Mouse (Mus musculus): ENCODE measurements around the gene C2cd6.

Gene C2cd6

DNA sequence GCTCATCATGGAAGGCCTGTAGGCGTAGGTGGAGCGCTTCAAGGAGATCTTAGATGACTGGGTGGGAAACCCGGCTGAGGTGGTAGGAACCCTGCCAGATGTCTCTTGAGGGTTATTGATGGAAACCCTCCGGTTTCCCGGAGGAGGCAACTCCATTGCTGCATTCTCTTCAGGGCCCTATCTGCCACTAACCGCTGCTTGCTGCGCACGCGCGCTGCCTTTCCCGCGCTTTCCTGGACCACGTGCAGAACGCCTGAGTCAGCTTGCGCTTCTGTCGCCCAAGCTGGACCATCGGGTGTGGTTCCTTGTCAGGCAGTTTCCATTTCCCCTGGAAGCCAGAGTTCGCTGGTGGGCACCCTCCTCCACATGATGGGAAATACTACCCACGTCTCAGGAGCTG lies at the start of gene C2cd6:
TSS of gene C2cd6 (minus strand) at position 196 of the 400 bp plus-strand sequence.
- TF ChIP-seq POU5F1 (IDR thresholded peaks at IDR 0.05; ENCODE audit: borderline replicate concordance, low read length): no peak
- no peak for TF ChIP-seq NANOG (IDR thresholded peaks at IDR 0.05; ENCODE audit: borderline replicate concordance, low read length)
- no peak for TF ChIP-seq CTCF (conservative IDR thresholded peaks at IDR 0.05; ENCODE audit: low read length)
- Histone ChIP-seq H3K36me3 (ENCODE audit: insufficient read depth, low read length) (peaks cover 5% of the 10 kb centered on the region; the same call in 1 of the 2 replicates), H3K4me3 (replicated peaks; ENCODE audit: low read length) (no peak within 1 kb of the TSS), H3K4me1 (replicated peaks; ENCODE audit: low read depth, low read length) (peaks cover 7% of the 10 kb centered on the region), H3K27me3 (ENCODE audit: insufficient read depth, low read length) (peaks cover 9% of the 10 kb centered on the region), H3K9me3 (ENCODE audit: low read length) (no peaks in the 10 kb centered on the region)

DNA sequence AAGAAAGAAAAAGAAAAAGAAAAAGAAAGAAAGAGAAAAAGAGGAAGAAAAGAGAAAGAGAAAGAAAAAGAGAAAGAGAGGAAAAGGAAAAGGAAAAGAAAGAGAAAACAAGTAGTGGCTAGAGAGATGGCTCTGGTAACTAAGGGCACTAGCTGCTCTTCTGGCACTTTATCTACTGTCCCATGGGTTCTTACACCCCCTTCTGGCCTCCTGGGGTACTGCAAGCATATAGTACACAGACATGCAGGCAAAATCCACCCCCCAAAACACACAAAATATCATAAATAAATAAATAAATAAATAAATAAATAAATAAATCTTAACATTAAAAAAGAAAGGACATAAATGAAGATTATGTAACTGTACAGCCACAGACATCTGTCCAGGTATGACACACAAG lies 48.1 kb upstream of the C2cd6 start:
- Histone ChIP-seq H3K27me3 (ENCODE audit: insufficient read depth, low read length) (no peaks in the 10 kb centered on the region), H3K9me3 (ENCODE audit: low read length) (no peaks in the 10 kb centered on the region), H3K4me3 (replicated peaks; ENCODE audit: low read length) (no peak overlapping the region), H3K36me3 (ENCODE audit: insufficient read depth, low read length) (no peaks in the 10 kb centered on the region), H3K4me1 (replicated peaks; ENCODE audit: low read depth, low read length) (no peaks in the 10 kb centered on the region)
- TF ChIP-seq NANOG (IDR thresholded peaks at IDR 0.05; ENCODE audit: borderline replicate concordance, low read length) (no peak), CTCF (conservative IDR thresholded peaks at IDR 0.05; ENCODE audit: low read length) (peak; percentile 53)

DNA sequence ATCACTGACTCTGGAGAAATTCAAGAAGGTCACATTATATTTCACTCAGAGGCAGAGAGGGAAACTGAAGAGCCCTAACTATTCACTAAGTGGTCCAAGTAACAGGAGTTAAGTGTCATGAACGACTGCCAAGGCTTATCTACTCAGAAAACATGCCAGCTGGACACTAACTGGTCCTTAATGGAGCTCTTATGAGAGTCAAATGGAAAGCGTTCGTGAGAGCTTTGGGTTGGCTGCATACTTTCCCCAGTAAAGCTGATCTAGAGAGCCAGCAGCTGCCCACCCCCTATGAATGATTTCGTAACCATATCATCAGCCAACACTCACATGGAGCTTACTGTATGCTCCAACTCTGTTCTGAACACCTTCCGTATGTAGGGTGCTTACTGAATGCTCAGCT lies 39.7 kb upstream of the C2cd6 start:
- no peak for TF ChIP-seq POU5F1 (IDR thresholded peaks at IDR 0.05; ENCODE audit: borderline replicate concordance, low read length)
- TF ChIP-seq NANOG (IDR thresholded peaks at IDR 0.05; ENCODE audit: borderline replicate concordance, low read length): no peak
- no peak for TF ChIP-seq CTCF (conservative IDR thresholded peaks at IDR 0.05; ENCODE audit: low read length)
- no peaks in the 10 kb centered on the region for H3K36me3 ChIP-seq (ENCODE audit: insufficient read depth, low read length)
- no peak overlapping the region for H3K4me3 ChIP-seq (replicated peaks; ENCODE audit: low read length)
- H3K9me3 ChIP-seq (ENCODE audit: low read length): no peaks in the 10 kb centered on the region
- no peaks in the 10 kb centered on the region for H3K27me3 ChIP-seq (ENCODE audit: insufficient read depth, low read length)
- H3K4me1 ChIP-seq (replicated peaks; ENCODE audit: low read depth, low read length): no peaks in the 10 kb centered on the region

DNA sequence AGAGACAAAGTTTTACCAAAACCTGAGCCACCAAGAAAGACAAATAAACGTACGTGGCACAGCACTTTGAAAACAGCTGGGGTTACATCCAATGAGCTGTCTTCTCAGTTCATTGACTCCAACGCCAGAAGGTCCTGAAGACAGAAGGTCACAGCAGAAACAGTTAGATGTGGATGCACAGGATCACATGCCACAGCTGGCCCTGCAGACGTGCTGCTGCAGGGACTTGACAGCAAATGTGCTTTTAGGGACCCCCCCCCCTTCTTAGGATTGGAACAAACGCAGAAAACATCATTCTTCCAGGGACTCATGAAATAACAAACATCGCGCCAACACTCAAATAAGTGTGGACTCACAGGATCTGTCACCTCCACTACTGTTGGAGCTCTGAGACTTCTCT lies 34.2 kb upstream of the C2cd6 start:
- H3K27me3 ChIP-seq (ENCODE audit: insufficient read depth, low read length): no peaks in the 10 kb centered on the region
- no peaks in the 10 kb centered on the region for H3K36me3 ChIP-seq (ENCODE audit: insufficient read depth, low read length)
- H3K4me3 ChIP-seq (replicated peaks; ENCODE audit: low read length): no peak overlapping the region
- H3K4me1 ChIP-seq (replicated peaks; ENCODE audit: low read depth, low read length): no peaks in the 10 kb centered on the region
- TF ChIP-seq POU5F1 (IDR thresholded peaks at IDR 0.05; ENCODE audit: borderline replicate concordance, low read length) (no peak), CTCF (conservative IDR thresholded peaks at IDR 0.05; ENCODE audit: low read length) (no peak), NANOG (IDR thresholded peaks at IDR 0.05; ENCODE audit: borderline replicate concordance, low read length) (no peak)
- no peaks in the 10 kb centered on the region for H3K9me3 ChIP-seq (ENCODE audit: low read length)

DNA sequence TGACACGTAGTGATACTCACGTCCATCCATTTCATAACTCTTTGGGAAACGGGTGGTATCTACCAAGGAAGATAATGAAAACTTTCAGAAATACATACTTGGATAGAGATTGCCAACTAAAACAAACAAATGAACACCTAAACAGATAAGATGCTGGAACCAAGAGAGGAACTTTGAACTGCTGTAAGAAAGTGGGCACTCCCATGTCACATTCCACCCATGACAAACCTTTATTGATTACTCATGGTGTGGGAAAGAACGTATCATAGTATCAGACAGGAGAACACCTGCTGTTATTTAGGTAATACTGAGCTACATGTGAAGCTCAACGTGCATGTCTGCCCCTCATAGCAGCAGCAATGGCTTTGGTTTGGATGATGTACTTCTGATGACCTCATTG lies 30.9 kb upstream of the C2cd6 start:
- no peak for TF ChIP-seq POU5F1 (IDR thresholded peaks at IDR 0.05; ENCODE audit: borderline replicate concordance, low read length)
- TF ChIP-seq NANOG (IDR thresholded peaks at IDR 0.05; ENCODE audit: borderline replicate concordance, low read length): no peak
- no peak for TF ChIP-seq CTCF (conservative IDR thresholded peaks at IDR 0.05; ENCODE audit: low read length)
- Histone ChIP-seq H3K4me1 (replicated peaks; ENCODE audit: low read depth, low read length) (peaks cover 1% of the 10 kb centered on the region), H3K9me3 (ENCODE audit: low read length) (no peaks in the 10 kb centered on the region), H3K27me3 (ENCODE audit: insufficient read depth, low read length) (no peaks in the 10 kb centered on the region), H3K36me3 (ENCODE audit: insufficient read depth, low read length) (no peaks in the 10 kb centered on the region), H3K4me3 (replicated peaks; ENCODE audit: low read length) (no peak overlapping the region)

DNA sequence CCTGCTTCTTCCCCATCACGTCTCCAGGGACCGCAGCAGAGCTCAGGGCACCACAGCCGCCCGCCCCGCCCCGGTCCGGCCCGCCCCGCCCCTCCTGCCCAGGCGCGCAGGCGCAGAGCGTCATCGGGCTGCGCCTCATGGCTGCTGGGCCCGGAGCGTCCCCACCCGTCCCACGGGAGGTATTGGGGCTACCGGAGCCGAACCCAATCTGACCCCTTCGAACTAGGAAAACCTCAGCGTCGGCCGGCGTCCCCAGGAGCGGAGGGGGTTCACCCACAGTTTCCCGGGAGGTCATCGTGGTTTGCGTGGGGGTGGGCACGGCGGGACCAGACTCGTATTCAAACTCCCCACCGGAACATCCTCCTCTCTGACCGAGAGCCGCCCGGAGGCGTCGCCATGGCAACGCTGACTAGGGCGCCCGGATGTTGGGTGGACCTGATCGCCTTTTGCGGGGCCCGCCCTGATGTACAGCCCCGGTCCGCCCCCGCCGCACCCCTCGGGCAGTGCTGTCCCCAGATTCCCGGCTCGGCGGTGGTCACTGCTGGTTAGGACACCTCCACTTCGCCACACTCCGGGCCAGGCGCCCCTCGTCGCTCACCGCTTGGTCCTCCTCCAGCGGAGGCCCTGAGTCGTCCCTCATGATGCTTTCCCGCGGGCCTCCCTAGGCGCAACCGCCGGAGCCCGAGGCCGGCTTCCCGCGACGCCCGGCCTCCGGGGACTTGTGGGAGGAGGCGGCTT lies 25.2 kb upstream of the C2cd6 start, which contains the start of gene Tmem237:
TSS of gene Tmem237 (minus strand) at position 689 of the 738 bp plus-strand sequence.
- Histone ChIP-seq H3K4me3 (replicated peaks; ENCODE audit: low read length) (peak within 1 kb of the TSS; percentile 87), H3K4me1 (replicated peaks; ENCODE audit: low read depth, low read length) (peaks cover 11% of the 10 kb centered on the region), H3K36me3 (ENCODE audit: insufficient read depth, low read length) (peaks cover 19% of the 10 kb centered on the region; the same call in 1 of the 2 replicates), H3K27me3 (ENCODE audit: insufficient read depth, low read length) (no peaks in the 10 kb centered on the region), H3K9me3 (ENCODE audit: low read length) (no peaks in the 10 kb centered on the region)
- TF ChIP-seq POU5F1 (IDR thresholded peaks at IDR 0.05; ENCODE audit: borderline replicate concordance, low read length): no peak
- no peak for TF ChIP-seq NANOG (IDR thresholded peaks at IDR 0.05; ENCODE audit: borderline replicate concordance, low read length)
- no peak for TF ChIP-seq CTCF (conservative IDR thresholded peaks at IDR 0.05; ENCODE audit: low read length)

DNA sequence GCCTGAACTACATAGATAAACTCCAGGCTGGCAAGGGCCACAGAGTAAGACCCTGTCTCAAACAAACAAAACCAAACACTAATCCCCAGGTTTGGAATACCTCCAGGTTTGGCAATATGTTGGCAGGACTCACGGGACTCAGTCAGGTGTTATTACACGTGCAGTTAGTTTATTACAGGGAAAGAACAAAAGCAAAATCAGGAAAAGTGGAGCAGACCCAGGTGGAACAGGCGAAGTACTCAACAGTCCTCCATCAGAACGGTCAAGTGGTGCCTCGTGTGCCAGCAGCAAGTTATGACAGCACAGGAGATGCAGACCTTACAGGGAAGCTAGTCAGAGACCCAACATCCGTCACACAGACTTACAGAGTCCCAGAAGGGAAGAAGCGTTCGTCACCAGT lies 15.8 kb upstream of the C2cd6 start:
- H3K4me3 ChIP-seq (replicated peaks; ENCODE audit: low read length): no peak overlapping the region
- no peaks in the 10 kb centered on the region for H3K27me3 ChIP-seq (ENCODE audit: insufficient read depth, low read length)
- peaks cover 69% of the 10 kb centered on the region for H3K36me3 ChIP-seq (ENCODE audit: insufficient read depth, low read length)
- H3K9me3 ChIP-seq (ENCODE audit: low read length): no peaks in the 10 kb centered on the region
- H3K4me1 ChIP-seq (replicated peaks; ENCODE audit: low read depth, low read length): peaks cover 13% of the 10 kb centered on the region; the same call in 1 of the 2 replicates
- TF ChIP-seq NANOG (IDR thresholded peaks at IDR 0.05; ENCODE audit: borderline replicate concordance, low read length) (no peak), CTCF (conservative IDR thresholded peaks at IDR 0.05; ENCODE audit: low read length) (no peak), POU5F1 (IDR thresholded peaks at IDR 0.05; ENCODE audit: borderline replicate concordance, low read length) (no peak)

DNA sequence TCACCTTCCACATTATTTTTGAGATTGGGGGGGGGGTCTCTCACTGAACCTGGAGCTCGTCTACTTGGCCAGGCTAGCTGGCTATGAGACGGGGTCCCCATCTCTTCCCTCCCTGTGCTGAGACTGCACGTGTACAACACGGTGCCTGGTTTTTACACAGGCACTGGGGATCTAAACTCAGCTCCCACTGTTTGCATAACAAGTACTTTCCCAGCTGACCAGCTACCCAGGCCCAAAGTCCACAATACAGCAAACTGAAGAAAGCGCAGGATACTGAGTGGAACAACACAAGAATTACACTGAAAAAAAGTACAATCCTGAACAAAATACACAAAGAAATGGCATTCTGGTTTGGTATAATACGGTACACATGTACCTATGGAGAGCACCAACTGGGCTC lies 7.4 kb upstream of the C2cd6 start:
- no peak overlapping the region for H3K4me3 ChIP-seq (replicated peaks; ENCODE audit: low read length)
- TF ChIP-seq POU5F1 (IDR thresholded peaks at IDR 0.05; ENCODE audit: borderline replicate concordance, low read length) (no peak), CTCF (conservative IDR thresholded peaks at IDR 0.05; ENCODE audit: low read length) (no peak), NANOG (IDR thresholded peaks at IDR 0.05; ENCODE audit: borderline replicate concordance, low read length) (no peak)
- no peaks in the 10 kb centered on the region for H3K9me3 ChIP-seq (ENCODE audit: low read length)
- peaks cover 35% of the 10 kb centered on the region for H3K36me3 ChIP-seq (ENCODE audit: insufficient read depth, low read length)
- no peaks in the 10 kb centered on the region for H3K4me1 ChIP-seq (replicated peaks; ENCODE audit: low read depth, low read length)
- H3K27me3 ChIP-seq (ENCODE audit: insufficient read depth, low read length): no peaks in the 10 kb centered on the region

DNA sequence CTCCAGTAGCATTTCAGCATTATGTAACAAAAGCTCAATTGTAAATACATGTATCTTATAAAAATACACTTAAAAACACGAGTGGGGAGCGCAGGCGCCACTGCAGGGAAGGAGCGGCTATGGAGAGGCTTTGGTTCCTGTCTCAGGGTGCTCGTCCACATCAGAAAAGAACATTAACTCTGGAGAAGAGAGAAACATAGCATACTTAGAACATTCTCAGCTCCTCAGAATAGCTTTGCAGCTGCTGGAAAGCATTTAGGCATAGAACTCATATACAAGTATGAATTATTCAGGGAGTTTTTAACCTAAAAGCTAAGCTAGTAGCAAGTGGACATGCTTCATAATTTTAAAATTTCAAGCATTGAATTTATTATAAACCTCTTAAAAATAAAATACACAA lies 6.3 kb upstream of the C2cd6 start:
- Histone ChIP-seq H3K27me3 (ENCODE audit: insufficient read depth, low read length) (no peaks in the 10 kb centered on the region), H3K4me1 (replicated peaks; ENCODE audit: low read depth, low read length) (no peaks in the 10 kb centered on the region), H3K9me3 (ENCODE audit: low read length) (no peaks in the 10 kb centered on the region), H3K4me3 (replicated peaks; ENCODE audit: low read length) (no peak overlapping the region), H3K36me3 (ENCODE audit: insufficient read depth, low read length) (peaks cover 25% of the 10 kb centered on the region)
- TF ChIP-seq CTCF (conservative IDR thresholded peaks at IDR 0.05; ENCODE audit: low read length) (no peak), POU5F1 (IDR thresholded peaks at IDR 0.05; ENCODE audit: borderline replicate concordance, low read length) (no peak), NANOG (IDR thresholded peaks at IDR 0.05; ENCODE audit: borderline replicate concordance, low read length) (no peak)
